In genomic region chr3:156796061-156796691, GRCm38 (mm10) we compare ENCODE assay signal across 20 mouse cellular contexts.
A peak's percentile ranks its signal among the peaks of the same experiment; 100 is the strongest.
DNase-seq lines count a peak whose midpoint lies in the region; ATAC-seq and TF ChIP-seq lines count a peak whose summit lies in the region.
"Had no signal": no experiment of that assay in that cellular context is flagged by ENCODE, and none has a peak within 500 bp of the region (broad histone marks: within the 10 kb centered on the region; RNA-seq: fewer than 3 reads in every experiment).

No protein-coding gene starts in this region.

- H3K36me3 ChIP-seq in hindbrain, postnatal 0 days (ENCODE audit: insufficient read depth, low read length): no peaks in the 10 kb centered on the region
- H3K36me3 ChIP-seq in hindbrain, embryonic 11.5 days (ENCODE audit: control insufficient read depth, insufficient read depth, low read length): no peaks in the 10 kb centered on the region
- H3K36me3 ChIP-seq in lung, embryonic 14.5 days (ENCODE audit: insufficient read depth): no peaks in the 10 kb centered on the region
- H3K36me3 ChIP-seq: forebrain, embryonic 10.5 days; heart, embryonic 15.5 days; limb, embryonic 12.5 days; liver, embryonic 13.5 days had no signal

- H3K27ac ChIP-seq in hindbrain, postnatal 0 days: no peak overlapping the region
- no peak overlapping the region for H3K27ac ChIP-seq in hindbrain, embryonic 11.5 days (ENCODE audit: low read depth, low read length)
- H3K27ac ChIP-seq in lung, embryonic 14.5 days (ENCODE audit: low read depth): no peak overlapping the region
- H3K27ac ChIP-seq: forebrain, embryonic 10.5 days; gastrocnemius, adult 2 months; heart, embryonic 15.5 days; limb, embryonic 12.5 days; liver, embryonic 13.5 days had no signal

- H3K4me1 ChIP-seq in hindbrain, postnatal 0 days (ENCODE audit: insufficient read depth, low read length): no peaks in the 10 kb centered on the region
- no peaks in the 10 kb centered on the region for H3K4me1 ChIP-seq in hindbrain, embryonic 11.5 days (replicated peaks; ENCODE audit: control insufficient read depth, insufficient read depth, low read length)
- no peaks in the 10 kb centered on the region for H3K4me1 ChIP-seq in lung, embryonic 14.5 days (ENCODE audit: insufficient read depth)
- H3K4me1 ChIP-seq: heart, embryonic 15.5 days; limb, embryonic 12.5 days; liver, embryonic 13.5 days had no signal

- DNase-seq in hindbrain, postnatal 0 days (ENCODE audit: low spot score): peak; percentile 10
- DNase-seq in hindbrain, embryonic 11.5 days (ENCODE audit: low spot score): no peak
- DNase-seq in brain, adult 2 months (ENCODE audit: low read depth, low spot score): peak; percentile 45
- DNase-seq in lung, embryonic 14.5 days: peak; percentile 69
- DNase-seq in lung, postnatal 36 days: peak; percentile 54
- no peak for DNase-seq in cerebellum, postnatal 25 days
- no peak for DNase-seq in left cerebral cortex, adult 8-10 months (ENCODE audit: low spot score in 2 of 2)
- no peak for DNase-seq in Muller cell, postnatal 12 days (ENCODE audit: inconsistent ontology term)
- DNase-seq: adrenal gland, postnatal 25 days; B cell, adult 2 months; gastrocnemius, adult 2 months; heart, postnatal 4 days; kidney, adult 8-10 months; kidney, postnatal 4 days; liver, embryonic 13.5 days; right cerebral cortex, postnatal 25 days; thymus, postnatal 36 days had no signal

- WGBS in hindbrain, postnatal 0 days: 48% methylated on average over 6 of the region's 6 CpGs
- WGBS in hindbrain, embryonic 11.5 days: 82% methylated on average over 6 of the region's 6 CpGs
- WGBS in lung, embryonic 14.5 days: 58% methylated on average over 6 of the region's 6 CpGs

- H3K9ac ChIP-seq in hindbrain, postnatal 0 days (replicated peaks; ENCODE audit: low read length): no peak overlapping the region
- H3K9ac ChIP-seq in hindbrain, embryonic 11.5 days (ENCODE audit: low read depth, low read length): no peak overlapping the region
- H3K9ac ChIP-seq in lung, embryonic 14.5 days: no peak overlapping the region
- H3K9ac ChIP-seq: heart, embryonic 15.5 days; limb, embryonic 12.5 days; liver, embryonic 13.5 days had no signal

- no peaks in the 10 kb centered on the region for H3K9me3 ChIP-seq in hindbrain, postnatal 0 days (ENCODE audit: low read length)
- no peaks in the 10 kb centered on the region for H3K9me3 ChIP-seq in hindbrain, embryonic 11.5 days (ENCODE audit: control insufficient read depth, low read length)
- H3K9me3 ChIP-seq in lung, embryonic 14.5 days (ENCODE audit: low read depth, low read length): no peaks in the 10 kb centered on the region
- H3K9me3 ChIP-seq: forebrain, embryonic 10.5 days; heart, embryonic 15.5 days; limb, embryonic 12.5 days; liver, embryonic 13.5 days had no signal

- no peak overlapping the region for H3K4me3 ChIP-seq in hindbrain, postnatal 0 days (ENCODE audit: low read length)
- no peak overlapping the region for H3K4me3 ChIP-seq in hindbrain, embryonic 11.5 days (ENCODE audit: low read depth, low read length)
- H3K4me3 ChIP-seq in lung, embryonic 14.5 days (ENCODE audit: low read depth, low read length): no peak overlapping the region
- H3K4me3 ChIP-seq: forebrain, embryonic 10.5 days; gastrocnemius, adult 2 months; heart, embryonic 15.5 days; limb, embryonic 12.5 days; liver, embryonic 13.5 days had no signal

- no peak for TF ChIP-seq CTCF in hindbrain, postnatal 0 days (IDR thresholded peaks at IDR 0.05; ENCODE audit: low read depth)
- no peak for TF ChIP-seq CTCF in lung, embryonic 14.5 days (IDR thresholded peaks at IDR 0.05; ENCODE audit: low read depth)

- no peaks in the 10 kb centered on the region for H3K27me3 ChIP-seq in hindbrain, postnatal 0 days (ENCODE audit: insufficient read depth, low read length)
- no peaks in the 10 kb centered on the region for H3K27me3 ChIP-seq in hindbrain, embryonic 11.5 days (ENCODE audit: control insufficient read depth, insufficient read depth, low read length)
- H3K27me3 ChIP-seq in lung, embryonic 14.5 days (ENCODE audit: insufficient read depth, low read length): no peaks in the 10 kb centered on the region
- H3K27me3 ChIP-seq: heart, embryonic 15.5 days; limb, embryonic 12.5 days; liver, embryonic 13.5 days had no signal

- no peak overlapping the region for H3K4me2 ChIP-seq in hindbrain, postnatal 0 days (ENCODE audit: low read depth, low read length)
- no peak overlapping the region for H3K4me2 ChIP-seq in hindbrain, embryonic 11.5 days (replicated peaks; ENCODE audit: low read depth, low read length)
- no peak overlapping the region for H3K4me2 ChIP-seq in lung, embryonic 14.5 days
- H3K4me2 ChIP-seq: heart, embryonic 15.5 days; limb, embryonic 12.5 days; liver, embryonic 13.5 days had no signal

- no peak for ATAC-seq in hindbrain, postnatal 0 days
- ATAC-seq in hindbrain, embryonic 11.5 days (ENCODE audit: low FRiP score): no peak
- ATAC-seq in lung, embryonic 14.5 days (ENCODE audit: insufficient read depth): peak; percentile 44; the same call in 1 of the 2 replicates

Comparison
In these comparisons a context has a peak if more than half of its experiments do, and no peak if none do; other contexts are left out.
1. DNase-seq: peak in hindbrain, postnatal 0 days (single experiment), brain, adult 2 months (single experiment), lung, embryonic 14.5 days (single experiment) and lung, postnatal 36 days (single experiment); none in hindbrain, embryonic 11.5 days (single experiment), cerebellum, postnatal 25 days (0 of 2), left cerebral cortex, adult 8-10 months (0 of 2) and Muller cell, postnatal 12 days (single experiment).